Mouse (Mus musculus) adrenal gland, postnatal 36 days (tissue): Measurements from ENCODE around the gene Krtap28-13. TPM values are rescaled to one million over a fixed set of nuclear protein-coding genes. Genes with fewer than 3 reads are reported as not detected.
A peak's percentile ranks its signal among the peaks of the same experiment; 100 is the strongest.

ENCODE experiments used
- DNase-seq, 2 experiments: peaks; one replicate each; pipeline ENCODE4 v3.0.0; 2021; ENCODE audit warnings: mixed read lengths in 1 of 2
- long read RNA-seq, 2 experiments: library from polyadenylated mRNA; stranded (forward); transcript quantifications; one replicate each; pipeline ENCODE4 v2.0.0; 2021; ENCODE audit warnings: borderline sequencing depth in 2 of 2
- total RNA-seq, 2 experiments: library from RNA; stranded (reverse); gene quantifications; 2 replicates each; pipeline ENCODE4 v1.2.3; 2021

The Krtap28-13 gene
- not detected for total RNA-seq
- long read RNA-seq, experiment 1 = 0 reads
- long read RNA-seq, experiment 2 = 0 reads

- DNase-seq = no peak
Measured at GRCm38 (mm10) chr1:83060643-83061042, at the start of gene Krtap28-13. Krtap28-13 (plus strand) TSS chr1:83060930.

DNA sequence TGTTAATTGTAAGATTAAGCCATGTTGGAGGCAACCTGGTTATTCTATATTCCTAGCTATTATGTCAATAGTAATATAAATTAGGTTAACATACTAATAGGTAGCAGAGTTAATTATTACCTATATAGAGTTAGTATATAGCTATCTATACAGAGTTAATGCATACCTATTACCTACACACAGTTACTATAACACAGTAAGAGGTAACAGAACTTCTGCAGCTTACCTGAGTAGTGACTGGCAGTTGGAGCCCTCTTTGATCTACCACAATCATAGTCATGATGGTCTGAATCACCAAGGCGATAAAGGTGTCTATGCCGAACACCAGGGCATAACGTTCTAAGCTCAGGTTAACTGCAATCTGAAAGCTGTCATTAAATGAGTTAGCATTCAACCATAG lies 46.3 kb upstream of the Krtap28-13 start:
- no peak for DNase-seq

DNA sequence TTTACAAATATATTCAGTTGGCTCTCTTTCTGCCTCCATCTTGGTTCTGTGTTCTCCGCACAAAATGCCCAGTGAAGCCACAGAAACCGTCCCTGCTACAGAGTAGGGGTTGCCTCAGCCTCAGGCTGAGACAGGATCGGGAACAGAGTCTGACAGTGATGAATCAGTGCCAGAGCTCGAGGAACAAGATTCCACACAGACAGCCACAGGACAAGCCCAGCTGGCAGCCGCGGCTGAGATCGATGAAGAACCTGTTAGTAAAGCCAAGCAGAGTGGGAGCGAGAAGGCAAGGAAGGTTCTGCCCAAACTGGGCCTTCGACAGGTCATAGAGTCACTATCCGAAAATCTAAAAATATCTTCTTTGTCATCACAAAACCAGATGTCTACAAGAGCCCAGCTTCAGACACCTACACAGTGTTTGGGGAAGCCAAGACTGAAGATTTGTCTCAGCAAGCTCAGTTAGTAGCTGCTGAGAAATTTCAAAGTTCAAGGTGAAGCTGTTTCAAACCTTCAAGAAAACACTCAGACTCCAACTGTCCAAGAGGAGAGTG lies 45.3 kb upstream of the Krtap28-13 start:
- no peak for DNase-seq

DNA sequence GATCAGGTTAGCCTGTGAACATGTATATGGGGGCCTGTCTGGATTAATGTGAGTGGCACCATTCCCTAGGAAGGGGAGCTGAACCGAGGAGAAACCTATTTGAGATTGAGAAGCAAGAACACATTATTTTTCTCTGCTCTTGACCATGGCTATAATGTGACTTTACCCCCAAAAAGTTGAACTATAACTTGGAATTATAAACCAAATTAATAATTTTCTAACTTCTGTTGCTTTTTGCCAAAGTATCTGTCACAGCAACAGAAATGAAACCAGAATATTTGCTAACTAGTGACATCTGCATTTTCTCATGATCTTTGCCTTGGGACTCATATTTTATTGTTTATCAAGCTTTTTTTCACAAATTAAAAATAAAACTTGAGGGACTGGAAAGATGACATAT lies 44.2 kb upstream of the Krtap28-13 start:
- DNase-seq = no peak

GRCm38 (mm10) chr1:83031950-83032349 lies 28.8 kb upstream of the Krtap28-13 start:
- no peak for DNase-seq

GRCm38 (mm10) chr1:83032508-83032907 lies 28.2 kb upstream of the Krtap28-13 start:
- no peak for DNase-seq

- no peak for DNase-seq
Measured at GRCm38 (mm10) chr1:83034509-83034908, 26.2 kb upstream of the Krtap28-13 start.

DNA sequence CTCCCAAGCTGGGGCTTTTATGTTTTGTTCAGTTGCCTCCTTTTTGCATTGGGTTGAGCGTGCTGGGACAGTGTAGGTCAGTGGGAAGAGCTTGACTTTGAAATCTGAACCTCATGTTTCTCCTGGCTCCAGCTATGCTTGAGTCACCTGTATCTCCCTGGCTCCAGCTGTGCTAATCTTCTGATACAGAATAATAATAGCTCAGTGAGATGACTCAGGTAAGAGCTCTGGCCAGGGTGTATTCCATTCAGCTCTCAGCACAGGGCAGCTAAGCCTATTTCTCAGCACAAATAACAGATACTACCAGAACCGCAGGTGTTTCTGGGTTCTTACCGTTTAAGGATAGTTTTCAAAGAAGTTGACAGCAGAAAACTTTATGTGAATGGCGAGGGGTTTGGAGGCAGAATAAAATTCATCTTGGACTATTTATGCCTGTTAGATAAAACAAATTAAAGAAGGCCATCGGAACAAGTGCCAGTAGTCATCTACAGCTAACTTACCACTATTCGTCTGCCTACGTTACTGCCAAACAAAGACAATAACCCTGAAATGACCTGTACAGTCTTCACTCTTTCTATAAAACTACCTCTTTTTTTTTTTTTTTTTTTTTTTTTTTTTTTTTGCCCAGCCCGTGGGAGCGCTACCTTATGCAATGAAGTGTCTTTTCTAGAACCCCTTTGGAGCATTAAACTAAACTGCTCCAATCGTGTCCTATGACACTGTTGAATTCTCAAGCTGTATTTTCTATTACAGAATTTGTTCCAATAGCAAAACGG lies 23.6 kb upstream of the Krtap28-13 start:
- DNase-seq = no peak

DNA sequence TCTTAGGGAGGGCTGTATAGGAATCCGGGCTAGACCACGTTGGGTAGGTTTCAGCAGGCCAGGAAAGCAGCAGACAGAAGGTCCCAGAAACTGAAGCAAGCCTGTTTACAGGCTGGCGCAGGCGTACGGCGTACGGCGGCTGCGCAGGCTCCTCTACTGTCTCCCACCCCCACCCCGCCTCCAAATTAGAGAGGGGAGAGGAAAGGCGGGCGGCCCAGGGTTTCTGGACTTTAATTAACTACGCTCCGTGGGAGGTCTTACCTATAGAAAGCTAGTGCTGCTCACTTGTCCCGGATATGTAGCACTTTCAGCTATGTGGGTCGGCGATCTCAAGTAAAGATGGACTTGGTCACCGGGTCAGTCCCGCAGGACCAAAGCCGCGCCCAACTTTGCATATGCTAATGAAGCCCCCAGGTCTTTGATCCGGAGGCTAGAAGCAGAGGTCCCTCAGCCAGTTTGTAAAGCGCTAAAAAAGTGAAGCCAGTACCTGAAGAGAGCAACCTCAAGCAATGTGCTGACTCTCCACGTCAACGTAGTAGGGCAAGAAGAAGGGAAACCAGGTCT lies 22.5 kb upstream of the Krtap28-13 start, which contains the start of gene Slc19a3:
TSS of gene Slc19a3 (minus strand) at position 340 of the 564 bp plus-strand sequence.
- peak; percentile 32 to 54 for DNase-seq

GRCm38 (mm10) chr1:83039080-83039479 lies 21.6 kb upstream of the Krtap28-13 start:
- no peak for DNase-seq

DNA sequence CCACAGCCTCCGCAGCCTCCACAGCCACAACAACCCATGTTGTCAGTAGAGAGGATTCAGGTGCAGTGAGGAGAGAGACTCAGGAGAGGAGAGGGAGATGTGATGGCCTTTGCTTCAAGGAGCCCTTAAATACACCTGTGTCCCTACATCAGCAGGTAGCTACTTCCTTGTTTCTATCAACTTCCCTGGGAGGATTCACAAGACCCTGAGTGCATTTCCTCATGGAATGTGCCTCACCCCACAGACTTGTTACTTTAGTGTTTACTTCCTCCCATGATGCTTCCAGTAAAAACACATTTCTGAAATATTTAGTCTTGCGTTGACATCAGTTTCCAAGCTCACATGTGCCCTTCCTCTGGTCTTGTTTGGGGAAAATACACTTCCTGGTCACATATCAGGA lies 18.4 kb upstream of the Krtap28-13 start, which contains the start of gene Krtap28-10:
TSS of gene Krtap28-10 (minus strand) at position 101 of the 400 bp plus-strand sequence.
- DNase-seq = no peak

DNA sequence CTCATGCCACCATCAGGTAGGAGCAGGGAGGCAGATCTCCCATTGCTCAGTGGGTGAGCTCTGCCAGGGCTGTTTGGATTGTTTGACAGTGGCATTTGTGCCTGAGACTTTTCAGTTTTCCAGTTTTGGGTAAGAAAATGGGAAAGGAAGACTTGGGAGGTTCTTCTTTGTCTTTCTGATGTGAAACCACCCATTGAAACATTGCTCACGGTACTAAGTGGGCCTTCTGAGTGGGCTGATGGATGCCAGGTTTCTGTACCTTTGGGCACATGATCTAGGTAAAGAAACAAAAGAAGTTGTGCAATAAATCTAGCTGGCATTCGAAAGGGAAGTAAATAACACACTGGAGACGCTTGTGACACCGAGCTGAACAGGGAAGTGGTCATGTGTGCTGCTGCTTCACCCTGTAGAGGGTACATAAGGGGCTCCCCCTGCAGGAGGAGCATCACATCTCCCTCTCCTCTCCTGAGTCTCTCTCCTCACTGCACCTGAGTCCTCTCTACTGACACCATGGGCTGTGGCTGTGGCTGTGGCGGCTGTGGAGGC lies 15.8 kb upstream of the Krtap28-13 start, which contains the start of gene Gm47969:
TSS of gene Gm47969 (plus strand) at position 51 of the 546 bp plus-strand sequence.
- DNase-seq = no peak

- peak; percentile 7 to 13 for DNase-seq
Measured at GRCm38 (mm10) chr1:83058481-83058880, 2.2 kb upstream of the Krtap28-13 start.

DNA sequence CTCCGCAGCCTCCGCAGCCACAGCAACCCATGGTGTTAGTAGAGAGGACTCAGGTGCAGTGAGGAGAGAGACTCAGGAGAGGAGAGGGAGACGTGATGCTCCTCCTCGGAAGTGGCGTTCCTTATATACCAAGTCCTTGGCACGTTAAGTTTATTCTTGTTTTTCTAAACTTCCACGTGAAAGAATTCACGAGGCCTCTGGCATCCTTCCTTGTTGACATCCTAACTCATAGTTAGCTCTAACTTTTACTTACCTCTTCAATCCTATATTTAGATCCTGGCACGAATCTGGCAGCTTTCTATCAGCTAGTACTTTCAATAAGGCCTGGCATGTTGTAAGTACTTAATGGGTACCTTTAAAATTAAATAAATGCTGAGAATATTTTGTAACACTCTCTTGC lies 1.5 kb upstream of the Krtap28-13 start, which contains the start of gene A030005K14Rik:
TSS of gene A030005K14Rik (minus strand) at position 101 of the 400 bp plus-strand sequence.
- DNase-seq = no peak

DNA sequence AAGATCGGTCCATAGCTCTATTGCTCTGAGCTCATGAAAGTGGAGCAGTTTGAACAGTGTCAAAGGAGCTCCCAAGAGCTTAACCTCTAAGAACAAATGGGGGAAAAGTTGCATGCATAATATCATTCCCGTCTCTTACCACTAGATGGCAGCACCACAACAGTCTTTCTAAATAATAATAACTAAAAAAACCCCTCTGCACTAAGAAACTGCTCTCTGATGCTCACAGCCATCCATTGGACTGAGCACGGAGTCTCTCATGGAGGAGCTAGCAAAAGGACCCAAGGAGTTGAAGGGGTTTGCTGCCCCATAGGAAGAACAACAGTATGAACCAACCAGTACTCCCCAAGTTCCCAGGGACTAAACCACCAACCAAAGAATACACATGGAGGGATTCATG lies 4.1 kb downstream of the Krtap28-13 start:
- DNase-seq = peak in 1 of 2 experiments; percentile 5

DNA sequence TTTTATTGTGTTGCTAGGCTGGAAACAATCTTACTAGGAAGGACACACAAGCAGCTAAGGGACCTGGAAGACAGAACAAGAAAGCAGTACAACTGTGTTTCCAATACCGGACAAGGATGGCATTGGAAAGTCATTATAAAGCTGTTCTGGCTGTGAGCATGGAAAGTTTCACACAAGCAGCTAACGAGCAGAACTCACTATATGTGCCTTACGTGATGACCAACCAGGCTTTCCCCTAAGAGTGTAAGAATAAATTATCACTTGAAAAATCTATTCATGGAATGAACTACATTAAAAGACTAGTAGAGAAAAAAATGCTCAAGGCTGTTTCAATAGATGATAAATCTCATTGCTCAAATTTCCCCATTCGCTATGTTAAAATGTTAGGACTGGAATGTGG lies 5.8 kb downstream of the Krtap28-13 start:
- no peak for DNase-seq

GRCm38 (mm10) chr1:83067205-83067604 lies 6.5 kb downstream of the Krtap28-13 start:
- DNase-seq = no peak

GRCm38 (mm10) chr1:83075526-83076189 lies 14.9 kb downstream of the Krtap28-13 start:
- no peak for DNase-seq

- peak in 1 of 2 experiments; percentile 23 for DNase-seq
Measured at GRCm38 (mm10) chr1:83076190-83076917, 15.6 kb downstream of the Krtap28-13 start.

DNA sequence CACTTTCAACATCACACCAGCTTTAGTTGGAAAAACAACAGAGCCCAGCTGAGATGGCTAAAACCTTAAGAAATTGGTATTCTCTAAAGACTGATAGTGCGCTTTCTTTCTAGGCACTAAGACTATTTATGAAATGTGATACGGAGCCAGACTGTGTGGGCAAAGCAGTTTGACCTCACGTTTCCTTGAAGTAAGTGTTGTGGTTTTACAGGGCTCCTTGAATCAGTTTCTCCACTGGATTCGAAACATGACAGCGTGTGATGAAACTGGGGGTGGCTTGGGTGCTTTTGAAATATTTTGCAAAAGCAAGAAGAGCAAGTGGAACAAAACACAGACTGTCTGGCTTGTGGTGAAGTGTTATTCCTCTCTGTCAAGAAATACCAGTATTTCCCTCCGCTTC lies 16.3 kb downstream of the Krtap28-13 start:
- no peak for DNase-seq

- DNase-seq = no peak
Measured at GRCm38 (mm10) chr1:83084790-83085189, 24.1 kb downstream of the Krtap28-13 start.
